Mouse (Mus musculus) midbrain, embryonic 10.5 days (tissue): ENCODE data around the gene Spin1. TPM values are rescaled to one million over a fixed set of nuclear protein-coding genes. Genes with fewer than 3 reads are reported as not detected.

Experiments
- DNase-seq: peaks from one replicate; pipeline ENCODE4 v3.0.0-alpha.2; 2017; ENCODE audit warnings: low spot score
- H3K27ac ChIP-seq: fragments of 300-500 bp; sonication (generic); replicated peaks from 2 replicates; pipeline ENCODE4 v1.5.1; 2016; ENCODE audit warnings: mild to moderate bottlenecking
- H3K27me3 ChIP-seq: fragments of 300-500 bp; sonication (generic); 2 replicates; pipeline ENCODE4 v1.6.1; 2016; ENCODE audit warnings: low read depth, mild to moderate bottlenecking; ENCODE audit not compliant: poor library complexity, severe bottlenecking
- H3K36me3 ChIP-seq: fragments of 300-500 bp; sonication (generic); 2 replicates; pipeline ENCODE4 v1.6.1; 2016; ENCODE audit warnings: mild to moderate bottlenecking, moderate library complexity
- H3K4me1 ChIP-seq: fragments of 300-500 bp; sonication (generic); 2 replicates; pipeline ENCODE4 v1.6.1; 2016
- H3K4me3 ChIP-seq: fragments of 300-500 bp; sonication (generic); 2 replicates; pipeline ENCODE4 v1.5.1; 2016; ENCODE audit warnings: mild to moderate bottlenecking, moderate library complexity
- H3K9me3 ChIP-seq: fragments of 300-500 bp; sonication (generic); replicated peaks from 2 replicates; pipeline ENCODE4 v1.6.1; 2016; ENCODE audit warnings: mild to moderate bottlenecking
- WGBS: fragments of 180-500 bp; shearing (Covaris S2); methylation state at CpG from one replicate; pipeline ENCODE4 v1.1.7; 2016; 5-methylcytosine and 5-hydroxymethylcytosine counted together
- polyA plus RNA-seq: library from polyadenylated mRNA; unstranded; fragments of >200 nt; fragmentation: Nextera tagmentation; extraction: Ambion mirVana; gene quantifications from 2 replicates; pipeline ENCODE4 v1.2.1, GENCODE M21; 2016

Gene Spin1
- polyA plus RNA-seq, 1 experiment from 2014 or later: 73.8 TPM

GRCm38 (mm10) chr13:51193893-51194292 is 93.2 kb downstream of the Spin1 start:
- no peak overlapping the region for H3K4me3 ChIP-seq
- DNase-seq: no peak
- WGBS: 89% methylated on average over 15 of the region's 15 CpGs

GRCm38 (mm10) chr13:51197699-51198098 is 97.0 kb downstream of the Spin1 start:
- H3K36me3 ChIP-seq: no peaks in the 10 kb centered on the region
- 86% methylated on average over 3 of the region's 3 CpGs for WGBS
- H3K27ac ChIP-seq: no peak overlapping the region
- H3K4me3 ChIP-seq: no peak overlapping the region
- H3K9me3 ChIP-seq: peaks cover 6% of the 10 kb centered on the region
- peaks cover 10% of the 10 kb centered on the region; the same call in 1 of the 2 replicates for H3K27me3 ChIP-seq
- DNase-seq: no peak
- H3K4me1 ChIP-seq: no peaks in the 10 kb centered on the region

More at GRCm38 (mm10) chr13:51193893-51194292, 93.2 kb downstream of the Spin1 start:
- H3K9me3 ChIP-seq: no peaks in the 10 kb centered on the region
- no peaks in the 10 kb centered on the region for H3K36me3 ChIP-seq
- H3K27ac ChIP-seq: no peak overlapping the region
- no peaks in the 10 kb centered on the region for H3K4me1 ChIP-seq
- H3K27me3 ChIP-seq: no peaks in the 10 kb centered on the region

- Histone ChIP-seq H3K9me3 (peaks cover 6% of the 10 kb centered on the region), H3K27me3 (peaks cover 10% of the 10 kb centered on the region; the same call in 1 of the 2 replicates), H3K4me3 (no peak overlapping the region), H3K27ac (no peak overlapping the region), H3K4me1 (no peaks in the 10 kb centered on the region), H3K36me3 (no peaks in the 10 kb centered on the region)
- DNase-seq: no peak
- WGBS: 85% methylated on average over 5 of the region's 5 CpGs
Observed at GRCm38 (mm10) chr13:51198186-51198585, 97.5 kb downstream of the Spin1 start.

Other genes with a start within 250 kb of the Spin1 start
- gene Nxnl2, start 70.1 kb downstream of the Spin1 start, polyA plus RNA-seq: 0.30 and 0.70 TPM in 2 replicates